Mouse (Mus musculus): ENCODE measurements around the gene Hs3st5.

Gene Hs3st5

DNA sequence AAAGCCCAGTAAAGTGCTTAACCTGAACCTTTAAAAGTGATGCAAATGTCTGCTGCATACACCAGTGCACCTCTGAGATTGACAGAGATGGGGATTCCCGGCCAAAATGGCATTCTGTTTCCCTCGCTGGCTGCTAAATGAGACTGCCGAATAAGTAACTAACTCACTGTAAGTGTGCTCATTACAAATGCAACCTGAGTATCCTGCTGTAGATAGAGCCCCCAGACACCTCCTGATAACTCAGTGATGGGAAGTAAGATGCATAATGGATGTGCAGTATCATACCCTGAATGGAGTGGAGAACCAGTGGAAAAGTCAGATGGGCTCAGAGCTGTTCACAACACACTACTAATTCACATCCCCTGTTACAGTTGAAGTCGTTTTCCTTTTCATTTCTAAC lies 298.7 kb downstream of the Hs3st5 start:
- no peak for DNase-seq

DNA sequence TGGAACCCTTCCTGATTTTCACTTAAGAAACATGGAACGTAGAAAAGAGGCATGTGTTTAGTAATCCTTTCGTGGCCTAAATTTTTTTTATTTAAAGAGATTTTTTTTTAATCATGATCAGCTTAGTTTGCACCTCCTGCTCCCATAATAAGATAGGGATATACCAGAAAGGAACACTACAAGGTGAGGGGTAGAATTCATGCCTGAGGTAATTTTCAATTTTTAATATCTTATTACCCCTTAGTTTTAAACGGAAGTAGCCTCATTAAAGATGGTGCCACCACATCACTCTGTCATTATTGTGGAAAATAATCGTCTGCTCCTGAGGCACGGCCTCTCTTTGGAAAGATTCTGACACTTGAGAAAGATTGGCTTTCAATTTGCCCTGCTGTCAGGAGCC lies 299.2 kb downstream of the Hs3st5 start:
- no peak for DNase-seq

DNA sequence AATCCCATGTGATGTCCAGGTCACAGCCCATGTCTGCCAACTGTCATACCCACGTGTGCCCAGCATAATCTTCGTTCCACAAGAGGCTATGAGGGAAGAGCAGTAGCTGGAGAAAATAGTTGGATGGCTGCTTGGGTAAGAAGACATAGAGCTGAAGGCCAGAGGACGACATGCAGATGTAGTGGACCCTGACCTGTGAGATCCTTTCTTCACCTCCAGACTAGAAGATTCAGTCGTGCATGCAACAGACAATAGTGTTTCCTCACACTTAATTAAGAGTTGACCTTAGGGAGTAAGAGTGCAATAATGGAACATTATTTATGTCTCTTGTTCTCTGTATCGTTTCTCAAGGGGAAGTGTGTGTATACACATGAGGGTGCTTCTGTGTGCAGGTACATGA lies 300.4 kb downstream of the Hs3st5 start:
- no peak for DNase-seq

DNA sequence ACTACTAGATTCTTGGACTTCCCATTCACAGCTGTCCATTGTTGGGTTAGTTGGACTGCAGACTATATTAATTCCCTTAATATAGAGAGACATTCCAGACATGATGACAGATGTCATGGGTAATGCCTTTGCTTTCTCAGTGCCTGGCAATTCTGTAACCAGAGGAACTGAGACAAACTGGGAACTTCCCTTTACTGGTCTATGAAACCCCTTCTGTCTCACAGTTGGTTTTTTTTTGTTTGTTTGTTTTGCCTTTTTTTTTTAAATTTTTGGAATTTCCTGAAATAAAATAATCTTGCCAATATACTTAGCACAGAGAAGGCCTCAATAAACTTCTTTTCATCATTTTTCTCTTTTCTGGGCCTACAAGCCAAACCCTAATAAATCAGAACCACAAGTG lies 312.3 kb downstream of the Hs3st5 start:
- DNase-seq, result no peak

DNA sequence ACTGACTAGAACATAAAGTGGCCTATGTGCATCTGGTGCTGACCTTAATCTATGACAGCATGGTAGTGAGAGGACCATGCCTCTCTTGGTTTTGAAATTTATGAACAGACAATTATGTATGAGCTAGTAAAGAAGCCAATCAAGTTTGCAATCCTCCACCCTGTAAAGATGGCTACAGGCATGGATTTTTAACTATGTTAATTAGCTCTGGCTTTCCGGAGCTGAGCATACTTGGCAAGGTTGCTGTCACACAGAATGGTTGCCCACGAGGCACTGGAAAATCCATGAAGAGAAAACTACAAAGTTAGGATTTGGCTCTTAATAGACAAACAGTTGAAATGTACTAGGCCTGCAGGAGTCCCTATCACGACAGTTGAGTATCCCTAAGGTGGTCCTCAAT lies 322.5 kb downstream of the Hs3st5 start:
- no peak for DNase-seq

DNA sequence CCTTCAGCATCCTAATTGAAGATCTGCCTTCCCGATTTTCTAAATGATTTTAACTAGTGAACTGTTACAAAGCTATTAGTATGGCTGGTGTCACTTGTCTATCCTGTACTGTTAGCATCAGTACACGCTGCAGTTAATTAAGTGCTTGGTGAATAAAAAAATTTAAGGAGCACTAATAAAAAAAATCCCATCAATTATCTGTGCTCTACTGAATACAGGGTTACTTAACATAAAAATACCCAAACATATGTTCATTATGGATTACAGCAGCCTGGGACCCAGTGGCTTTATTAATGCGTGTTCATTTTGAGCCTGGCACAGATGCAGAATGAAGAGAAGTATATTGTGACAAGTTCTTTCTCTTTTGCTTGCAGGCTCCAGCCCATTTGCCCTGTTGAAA lies 325.6 kb downstream of the Hs3st5 start:
- no peak for DNase-seq

DNA sequence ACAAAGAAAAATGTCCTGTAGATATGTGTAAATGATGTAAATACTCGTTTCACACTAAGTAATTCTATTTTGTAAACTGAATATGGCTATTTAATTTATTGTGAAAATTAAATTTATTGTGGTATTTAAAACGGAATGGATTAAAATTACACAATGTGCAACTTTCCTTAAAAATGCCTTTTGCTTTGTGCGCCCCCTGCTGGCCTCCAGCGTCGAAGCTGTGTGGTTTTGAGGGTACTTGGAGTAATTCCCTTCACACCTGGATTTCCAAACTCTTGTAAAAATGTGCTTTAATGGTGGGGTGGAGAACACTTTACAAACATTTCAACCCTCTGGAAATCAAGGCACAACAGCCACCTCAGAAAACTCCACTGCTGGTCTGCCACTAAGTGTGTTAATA lies 327.6 kb downstream of the Hs3st5 start:
- peak; percentile 38 for DNase-seq

DNA sequence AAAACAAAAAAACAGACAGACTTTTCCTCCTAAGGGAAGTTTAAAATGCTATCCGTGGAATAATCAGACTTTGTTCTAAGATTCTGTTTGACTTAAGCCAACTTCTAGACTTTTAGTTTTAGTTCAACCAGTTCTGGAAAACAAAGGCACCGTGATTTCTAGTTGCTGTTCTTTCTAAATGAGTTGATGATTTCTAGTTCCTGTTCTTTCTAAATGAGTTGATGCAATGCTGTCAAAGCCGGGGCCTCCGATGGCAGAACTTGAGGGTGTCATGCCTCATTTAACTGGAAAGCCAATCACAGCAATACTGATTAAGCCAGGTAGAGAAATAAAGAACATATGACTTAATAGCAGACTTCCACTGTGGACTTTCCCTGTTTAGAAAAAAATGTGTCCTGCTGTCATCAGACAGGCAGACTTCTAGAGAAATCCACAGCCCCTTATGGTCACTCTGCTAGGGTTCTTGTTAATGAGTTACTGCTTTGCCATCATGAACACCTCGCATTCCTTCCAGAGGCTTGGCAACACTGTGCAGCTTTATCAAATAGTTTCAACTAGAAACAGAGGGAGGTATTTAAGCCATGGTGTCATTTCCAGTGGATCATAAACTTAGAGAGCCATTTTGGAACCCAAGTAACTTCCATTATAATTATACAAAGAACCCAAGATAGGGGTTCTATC lies 329.4 kb downstream of the Hs3st5 start:
- DNase-seq, result no peak

DNA sequence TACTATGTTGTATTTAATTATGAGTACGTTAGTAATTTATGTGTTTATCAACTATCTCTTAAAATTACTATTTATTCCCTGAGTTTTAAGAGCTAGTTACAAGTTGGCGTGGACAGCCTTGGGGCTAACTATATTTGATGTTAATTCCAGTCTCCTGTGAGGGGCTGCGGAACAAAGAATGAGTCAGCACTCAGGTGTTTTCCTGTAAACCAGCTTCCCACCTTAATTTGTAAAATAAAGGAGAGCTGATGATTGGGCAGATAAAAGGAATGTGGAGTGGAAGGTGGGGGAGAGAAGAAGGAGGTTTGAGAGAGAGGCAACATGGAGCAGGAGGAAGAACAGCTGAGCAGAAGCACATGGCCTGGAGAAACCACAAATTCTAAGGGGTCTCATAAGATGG lies 343.6 kb downstream of the Hs3st5 start:
- no peak for DNase-seq

DNA sequence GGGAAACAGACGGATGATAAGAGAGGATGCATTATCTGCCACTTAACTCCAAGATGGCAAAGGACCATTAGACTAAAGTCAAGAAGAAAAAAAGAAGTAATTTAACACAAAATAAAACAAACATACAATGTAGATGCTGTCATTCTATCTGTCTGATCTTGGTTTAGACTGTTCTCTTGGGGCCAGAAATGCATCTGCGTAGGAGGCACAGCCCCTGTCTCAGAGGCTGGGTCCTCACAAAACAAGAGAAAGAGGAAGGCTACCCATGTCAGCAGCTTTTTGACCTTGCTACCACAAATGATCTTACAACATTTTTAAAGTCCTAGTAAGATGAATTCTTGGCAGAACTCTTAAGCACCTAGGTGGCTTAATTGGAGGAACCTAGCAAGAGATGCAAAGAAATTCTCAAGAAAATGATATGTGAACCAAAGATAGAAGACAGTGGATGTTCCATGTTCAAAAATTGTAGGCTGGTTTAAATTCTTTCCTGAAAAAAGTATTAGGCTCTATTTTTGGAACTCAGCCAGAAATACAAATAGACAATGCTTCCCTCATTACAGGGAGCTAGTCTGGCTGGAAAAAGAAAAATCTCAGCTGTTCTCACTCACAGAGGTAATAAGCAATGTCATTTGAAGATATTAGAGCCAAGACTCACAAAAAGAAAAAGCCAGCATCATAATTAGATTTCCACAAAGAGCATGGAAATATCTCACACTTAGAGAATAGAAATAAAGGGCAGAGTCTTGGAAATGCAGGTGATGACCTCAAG lies 355.7 kb downstream of the Hs3st5 start:
- DNase-seq, result no peak

Measured in thymus, postnatal 4 days (tissue).